Mouse (Mus musculus): ENCODE data around the gene Rbpj.

DNA sequence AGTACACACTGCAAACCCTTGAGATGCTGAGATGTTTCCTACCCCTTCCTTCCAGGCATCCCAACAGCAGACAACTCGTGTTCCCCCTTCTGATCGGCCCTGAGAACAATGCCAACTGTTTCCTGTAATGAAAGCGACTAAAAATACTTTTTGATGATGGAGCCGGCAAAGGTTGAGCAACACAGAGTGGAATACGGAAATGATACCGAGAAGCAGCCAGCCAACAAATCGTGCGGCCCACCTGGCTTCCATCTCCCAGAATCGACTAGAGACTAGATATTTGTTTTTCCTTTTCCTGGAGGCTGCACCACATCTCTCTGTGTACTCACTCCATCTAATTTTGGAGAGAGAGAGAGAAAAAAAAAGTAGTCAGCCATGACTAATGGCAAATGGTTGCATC lies 11.2 kb upstream of the Rbpj start:
- TF ChIP-seq POLR2AphosphoS2 (IDR thresholded peaks at IDR 0.05; ENCODE audit: insufficient read length, low read depth) = no peak
- no peak for TF ChIP-seq E2F4 (IDR thresholded peaks at IDR 0.05; ENCODE audit: insufficient read depth)
- no peak for TF ChIP-seq MYOG (IDR thresholded peaks at IDR 0.05; ENCODE audit: control insufficient read depth in 1 of 3, insufficient read depth in 1 of 3, insufficient read length in 2 of 3, low read depth in 2 of 3)
- TF ChIP-seq USF1 (IDR thresholded peaks at IDR 0.05; ENCODE audit: low read depth) = no peak
- TF ChIP-seq POLR2A (IDR thresholded peaks at IDR 0.05; ENCODE audit: insufficient read length, low read depth) = no peak
- TF ChIP-seq REST (IDR thresholded peaks at IDR 0.05; ENCODE audit: insufficient read depth, insufficient read length) = no peak
- no peak for TF ChIP-seq CEBPB (IDR thresholded peaks at IDR 0.05; ENCODE audit: insufficient read depth, poor library complexity, severe bottlenecking)
- TF ChIP-seq MYOD1 (IDR thresholded peaks at IDR 0.05; ENCODE audit: control insufficient read depth in 1 of 3, insufficient read length in 2 of 3, low read depth in 2 of 3) = no peak
- no peak for TF ChIP-seq MAX (IDR thresholded peaks at IDR 0.05; ENCODE audit: low read depth)

All from myocyte (in vitro differentiated cells).